Mouse (Mus musculus): Measurements from ENCODE around the gene Xrcc1. TPM values are rescaled to one million over a fixed set of nuclear protein-coding genes. Genes with fewer than 3 reads are reported as not detected.
"Not testable (repeated sequence)": the region's sequence is repeated elsewhere in the genome, so short reads cannot be mapped to it uniquely, and the experiment has no call there.

Gene Xrcc1
- polyA plus RNA-seq, 1 experiment from 2014 or later: 69.8 TPM

GRCm38 (mm10) chr7:24608561-24608960, 62.5 kb downstream of the Xrcc1 start:
- Histone ChIP-seq H3K4me3 (ENCODE audit: low read depth, low read length) (no peak overlapping the region), H3K9ac (ENCODE audit: low read depth, low read length) (no peak overlapping the region), H3K9me3 (replicated peaks; ENCODE audit: control insufficient read depth, low read length) (no peaks in the 10 kb centered on the region), H3K27me3 (ENCODE audit: control insufficient read depth, insufficient read depth, low read length) (peaks cover 50% of the 10 kb centered on the region), H3K4me2 (no peak overlapping the region), H3K27ac (ENCODE audit: low read depth, low read length) (no peak overlapping the region), H3K4me1 (ENCODE audit: control insufficient read depth, insufficient read depth, low read length) (peaks cover 15% of the 10 kb centered on the region; the same call in 1 of the 2 replicates), H3K36me3 (ENCODE audit: control insufficient read depth, insufficient read depth, low read length) (no peaks in the 10 kb centered on the region)
- no peak for ATAC-seq (replicated peaks; ENCODE audit: insufficient number of reproducible peaks, low FRiP score, low TSS enrichment)
- 66% methylated on average over 8 of the region's 8 CpGs for WGBS (ENCODE audit: insufficient replicate concordance)

GRCm38 (mm10) chr7:24610144-24610878, 64.2 kb downstream of the Xrcc1 start, which contains the start of gene Phldb3:
Phldb3 (plus strand) TSS chr7:24610763.
- Histone ChIP-seq H3K9me3 (replicated peaks; ENCODE audit: control insufficient read depth, low read length) (no peaks in the 10 kb centered on the region), H3K4me1 (ENCODE audit: control insufficient read depth, insufficient read depth, low read length) (peaks cover 15% of the 10 kb centered on the region; the same call in 1 of the 2 replicates), H3K4me2 (peak within 1 kb of the TSS; percentile 62), H3K27ac (ENCODE audit: low read depth, low read length) (no peak within 1 kb of the TSS), H3K36me3 (ENCODE audit: control insufficient read depth, insufficient read depth, low read length) (no peaks in the 10 kb centered on the region), H3K9ac (ENCODE audit: low read depth, low read length) (peak within 1 kb of the TSS; percentile 8), H3K4me3 (ENCODE audit: low read depth, low read length) (peak within 1 kb of the TSS; percentile 49), H3K27me3 (ENCODE audit: control insufficient read depth, insufficient read depth, low read length) (peaks cover 51% of the 10 kb centered on the region)
- peak; percentile 43; the same call in 1 of the 2 replicates for ATAC-seq (replicated peaks; ENCODE audit: insufficient number of reproducible peaks, low FRiP score, low TSS enrichment)
- WGBS (ENCODE audit: insufficient replicate concordance): 4% methylated on average over 27 of the region's 27 CpGs

- Histone ChIP-seq H3K4me1 (ENCODE audit: control insufficient read depth, insufficient read depth, low read length) (peaks cover 15% of the 10 kb centered on the region; the same call in 1 of the 2 replicates), H3K4me2 (peak overlapping the region; percentile 62), H3K36me3 (ENCODE audit: control insufficient read depth, insufficient read depth, low read length) (no peaks in the 10 kb centered on the region), H3K9ac (ENCODE audit: low read depth, low read length) (peak overlapping the region; percentile 8), H3K4me3 (ENCODE audit: low read depth, low read length) (peak overlapping the region; percentile 49), H3K9me3 (replicated peaks; ENCODE audit: control insufficient read depth, low read length) (no peaks in the 10 kb centered on the region), H3K27ac (ENCODE audit: low read depth, low read length) (no peak overlapping the region), H3K27me3 (ENCODE audit: control insufficient read depth, insufficient read depth, low read length) (peaks cover 51% of the 10 kb centered on the region)
- ATAC-seq (replicated peaks; ENCODE audit: insufficient number of reproducible peaks, low FRiP score, low TSS enrichment): peak; percentile 65
- WGBS (ENCODE audit: insufficient replicate concordance): 1% methylated on average over 36 of the region's 36 CpGs
Observed at GRCm38 (mm10) chr7:24610879-24611494, 64.9 kb downstream of the Xrcc1 start.

GRCm38 (mm10) chr7:24611709-24612108, 65.6 kb downstream of the Xrcc1 start:
- H3K4me3 ChIP-seq (ENCODE audit: low read depth, low read length): peak overlapping the region; percentile 49
- H3K36me3 ChIP-seq (ENCODE audit: control insufficient read depth, insufficient read depth, low read length): no peaks in the 10 kb centered on the region
- peaks cover 51% of the 10 kb centered on the region for H3K27me3 ChIP-seq (ENCODE audit: control insufficient read depth, insufficient read depth, low read length)
- H3K4me2 ChIP-seq: peak overlapping the region; percentile 62
- 15% methylated on average over 7 of the region's 7 CpGs for WGBS (ENCODE audit: insufficient replicate concordance)
- H3K4me1 ChIP-seq (ENCODE audit: control insufficient read depth, insufficient read depth, low read length): peaks cover 15% of the 10 kb centered on the region; the same call in 1 of the 2 replicates
- H3K27ac ChIP-seq (ENCODE audit: low read depth, low read length): no peak overlapping the region
- no peaks in the 10 kb centered on the region for H3K9me3 ChIP-seq (replicated peaks; ENCODE audit: control insufficient read depth, low read length)
- 0 out of 2 replicates have a peak overlapping the region, but pooled peaks have one; percentile 6 for H3K9ac ChIP-seq (ENCODE audit: low read depth, low read length)
- no peak for ATAC-seq (replicated peaks; ENCODE audit: insufficient number of reproducible peaks, low FRiP score, low TSS enrichment)

GRCm38 (mm10) chr7:24612308-24612910, 66.3 kb downstream of the Xrcc1 start:
- Histone ChIP-seq H3K27me3 (ENCODE audit: control insufficient read depth, insufficient read depth, low read length) (peaks cover 48% of the 10 kb centered on the region), H3K9me3 (replicated peaks; ENCODE audit: control insufficient read depth, low read length) (no peaks in the 10 kb centered on the region), H3K9ac (ENCODE audit: low read depth, low read length) (no peak overlapping the region), H3K4me1 (ENCODE audit: control insufficient read depth, insufficient read depth, low read length) (peaks cover 15% of the 10 kb centered on the region; the same call in 1 of the 2 replicates), H3K4me3 (ENCODE audit: low read depth, low read length) (peak overlapping the region; percentile 21), H3K4me2 (peak overlapping the region; percentile 37), H3K36me3 (ENCODE audit: control insufficient read depth, insufficient read depth, low read length) (no peaks in the 10 kb centered on the region), H3K27ac (ENCODE audit: low read depth, low read length) (no peak overlapping the region)
- 5% methylated on average over 27 of the region's 27 CpGs for WGBS (ENCODE audit: insufficient replicate concordance)
- ATAC-seq (replicated peaks; ENCODE audit: insufficient number of reproducible peaks, low FRiP score, low TSS enrichment): no peak

GRCm38 (mm10) chr7:24614816-24615215, 68.7 kb downstream of the Xrcc1 start:
- Histone ChIP-seq H3K4me2 (no peak overlapping the region), H3K27me3 (ENCODE audit: control insufficient read depth, insufficient read depth, low read length) (peaks cover 36% of the 10 kb centered on the region), H3K27ac (ENCODE audit: low read depth, low read length) (no peak overlapping the region), H3K9me3 (replicated peaks; ENCODE audit: control insufficient read depth, low read length) (no peaks in the 10 kb centered on the region), H3K4me1 (ENCODE audit: control insufficient read depth, insufficient read depth, low read length) (peaks cover 15% of the 10 kb centered on the region; the same call in 1 of the 2 replicates), H3K4me3 (ENCODE audit: low read depth, low read length) (no peak overlapping the region), H3K9ac (ENCODE audit: low read depth, low read length) (no peak overlapping the region), H3K36me3 (ENCODE audit: control insufficient read depth, insufficient read depth, low read length) (no peaks in the 10 kb centered on the region)
- ATAC-seq (replicated peaks; ENCODE audit: insufficient number of reproducible peaks, low FRiP score, low TSS enrichment): no peak
- 57% methylated on average over 13 of the region's 13 CpGs for WGBS (ENCODE audit: insufficient replicate concordance)

GRCm38 (mm10) chr7:24617763-24618162, 71.7 kb downstream of the Xrcc1 start:
- Histone ChIP-seq H3K4me2 (no peak overlapping the region), H3K4me1 (ENCODE audit: control insufficient read depth, insufficient read depth, low read length) (no peaks in the 10 kb centered on the region), H3K9ac (ENCODE audit: low read depth, low read length) (no peak overlapping the region), H3K4me3 (ENCODE audit: low read depth, low read length) (no peak overlapping the region), H3K36me3 (ENCODE audit: control insufficient read depth, insufficient read depth, low read length) (no peaks in the 10 kb centered on the region), H3K27me3 (ENCODE audit: control insufficient read depth, insufficient read depth, low read length) (peaks cover 11% of the 10 kb centered on the region), H3K27ac (ENCODE audit: low read depth, low read length) (no peak overlapping the region), H3K9me3 (replicated peaks; ENCODE audit: control insufficient read depth, low read length) (peaks cover 3% of the 10 kb centered on the region; the same call in 1 of the 2 replicates)
- 62% methylated on average over 8 of the region's 8 CpGs for WGBS (ENCODE audit: insufficient replicate concordance)
- ATAC-seq (replicated peaks; ENCODE audit: insufficient number of reproducible peaks, low FRiP score, low TSS enrichment): no peak

GRCm38 (mm10) chr7:24618374-24618773, 72.3 kb downstream of the Xrcc1 start:
- WGBS (ENCODE audit: insufficient replicate concordance): 85% methylated on average over 8 of the region's 8 CpGs
- H3K27ac ChIP-seq (ENCODE audit: low read depth, low read length); H3K36me3 ChIP-seq (ENCODE audit: control insufficient read depth, insufficient read depth, low read length); ATAC-seq (replicated peaks; ENCODE audit: insufficient number of reproducible peaks, low FRiP score, low TSS enrichment); H3K9me3 ChIP-seq (replicated peaks; ENCODE audit: control insufficient read depth, low read length); H3K27me3 ChIP-seq (ENCODE audit: control insufficient read depth, insufficient read depth, low read length); H3K4me2 ChIP-seq; H3K9ac ChIP-seq (ENCODE audit: low read depth, low read length); H3K4me3 ChIP-seq (ENCODE audit: low read depth, low read length); H3K4me1 ChIP-seq (ENCODE audit: control insufficient read depth, insufficient read depth, low read length): not testable (repeated sequence)
